Mouse (Mus musculus) hindbrain, embryonic 15.5 days (tissue): ENCODE data around the gene Sdk1. TPM values are rescaled to one million over a fixed set of nuclear protein-coding genes. Genes with fewer than 3 reads are reported as not detected.

ENCODE experiments used
- ATAC-seq: fragments of 200-750 bp; cut with Nextera tagmentation; 2 replicates; pipeline ENCODE4 v1.8.0; 2017; ENCODE audit warnings: low read depth, moderate number of reproducible peaks, moderate TSS enrichment; ENCODE audit not compliant: low FRiP score
- H3K27ac ChIP-seq: fragments of 300-500 bp; sonication (generic); replicated peaks from 2 replicates; pipeline ENCODE4 v1.5.1; 2015; ENCODE audit warnings: mild to moderate bottlenecking, inconsistent platforms
- H3K27me3 ChIP-seq: fragments of 300-500 bp; sonication (generic); 2 replicates; pipeline ENCODE4 v1.6.1; 2015; ENCODE audit warnings: control low read depth, inconsistent platforms
- H3K36me3 ChIP-seq: fragments of 300-500 bp; sonication (generic); 2 replicates; pipeline ENCODE4 v1.6.1; 2015; ENCODE audit warnings: control low read depth, inconsistent platforms
- H3K4me1 ChIP-seq: fragments of 300-500 bp; sonication (generic); replicated peaks from 2 replicates; pipeline ENCODE4 v1.6.1; 2015; ENCODE audit warnings: control low read depth, inconsistent platforms
- H3K4me2 ChIP-seq: fragments of 300-500 bp; sonication (generic); 2 replicates; pipeline ENCODE4 v1.6.1; 2015; ENCODE audit warnings: moderate library complexity, mild to moderate bottlenecking, inconsistent platforms
- H3K4me3 ChIP-seq: fragments of 300-500 bp; sonication (generic); 2 replicates; pipeline ENCODE4 v1.5.1; 2015; ENCODE audit warnings: mild to moderate bottlenecking, inconsistent platforms
- H3K9ac ChIP-seq: fragments of 300-500 bp; sonication (generic); 2 replicates; pipeline ENCODE4 v1.6.1; 2015; ENCODE audit warnings: inconsistent platforms
- H3K9me3 ChIP-seq: fragments of 300-500 bp; sonication (generic); 2 replicates; pipeline ENCODE4 v1.6.1; 2016; ENCODE audit warnings: control low read depth, inconsistent platforms
- WGBS: fragments of 180-500 bp; shearing (Covaris S2); methylation state at CpG from one replicate; pipeline ENCODE4 v1.1.7; 2015; 5-methylcytosine and 5-hydroxymethylcytosine counted together
- polyA plus RNA-seq: library from polyadenylated mRNA; unstranded; fragments of >200 nt; fragmentation: Nextera tagmentation; extraction: Ambion mirVana; gene quantifications from 2 replicates; pipeline ENCODE4 v1.2.1, GENCODE M21; 2015

The Sdk1 gene
- polyA plus RNA-seq, 1 experiment from 2014 or later: 2.5 TPM

GRCm38 (mm10) chr5:142071322-142071721 is 830.0 kb downstream of the Sdk1 start:
- Histone ChIP-seq H3K4me1 (peaks cover 17% of the 10 kb centered on the region), H3K4me2 (no peak overlapping the region), H3K9ac (no peak overlapping the region), H3K36me3 (no peaks in the 10 kb centered on the region), H3K27ac (no peak overlapping the region), H3K4me3 (no peak overlapping the region), H3K27me3 (no peaks in the 10 kb centered on the region), H3K9me3 (no peaks in the 10 kb centered on the region)
- 94% methylated on average over 3 of the region's 3 CpGs for WGBS
- ATAC-seq: no peak

- H3K4me3 ChIP-seq: no peak overlapping the region
- no peak for ATAC-seq
- 88% methylated on average over 3 of the region's 3 CpGs for WGBS
Observed at GRCm38 (mm10) chr5:142073901-142074300, 832.6 kb downstream of the Sdk1 start.

GRCm38 (mm10) chr5:142074561-142075500 is 833.5 kb downstream of the Sdk1 start:
- WGBS: 45% methylated on average over 13 of the region's 13 CpGs
- Histone ChIP-seq H3K36me3 (no peaks in the 10 kb centered on the region), H3K4me1 (peaks cover 17% of the 10 kb centered on the region), H3K4me3 (no peak overlapping the region), H3K4me2 (no peak overlapping the region), H3K9me3 (no peaks in the 10 kb centered on the region), H3K27ac (peak overlapping the region; percentile 16), H3K27me3 (no peaks in the 10 kb centered on the region), H3K9ac (no peak overlapping the region)
- ATAC-seq: peak; percentile 66; the same call in 1 of the 2 replicates

More at GRCm38 (mm10) chr5:142073901-142074300, 832.6 kb downstream of the Sdk1 start:
- no peak overlapping the region; the same call in 1 of the 2 replicates for H3K27ac ChIP-seq
- no peaks in the 10 kb centered on the region for H3K27me3 ChIP-seq
- no peak overlapping the region for H3K4me2 ChIP-seq
- no peaks in the 10 kb centered on the region for H3K36me3 ChIP-seq
- peaks cover 17% of the 10 kb centered on the region for H3K4me1 ChIP-seq
- no peaks in the 10 kb centered on the region for H3K9me3 ChIP-seq
- H3K9ac ChIP-seq: no peak overlapping the region

- Histone ChIP-seq H3K9me3 (no peaks in the 10 kb centered on the region), H3K9ac (no peak overlapping the region), H3K4me3 (no peak overlapping the region), H3K4me2 (no peak overlapping the region), H3K4me1 (0 out of 2 replicates have a peak, but pooled peaks cover 2% of the 10 kb centered on the region), H3K27me3 (no peaks in the 10 kb centered on the region), H3K36me3 (no peaks in the 10 kb centered on the region), H3K27ac (no peak overlapping the region)
- ATAC-seq: no peak
- 97% methylated on average over 3 of the region's 3 CpGs for WGBS
Observed at GRCm38 (mm10) chr5:142080661-142081060, 839.4 kb downstream of the Sdk1 start.

- 94% methylated on average over 3 of the region's 3 CpGs for WGBS
- ATAC-seq: no peak
- H3K27me3 ChIP-seq: no peaks in the 10 kb centered on the region
- no peaks in the 10 kb centered on the region for H3K4me1 ChIP-seq
- no peak overlapping the region for H3K4me2 ChIP-seq
- H3K9ac ChIP-seq: no peak overlapping the region
- H3K4me3 ChIP-seq: no peak overlapping the region
- H3K36me3 ChIP-seq: no peaks in the 10 kb centered on the region
- H3K27ac ChIP-seq: no peak overlapping the region
- H3K9me3 ChIP-seq: no peaks in the 10 kb centered on the region
Observed at GRCm38 (mm10) chr5:142081076-142081475, 839.8 kb downstream of the Sdk1 start.

- Histone ChIP-seq H3K27ac (no peak overlapping the region), H3K4me3 (no peak overlapping the region), H3K4me2 (no peak overlapping the region), H3K9me3 (no peaks in the 10 kb centered on the region), H3K4me1 (peaks cover 4% of the 10 kb centered on the region; the same call in 1 of the 2 replicates), H3K27me3 (no peaks in the 10 kb centered on the region), H3K36me3 (no peaks in the 10 kb centered on the region), H3K9ac (no peak overlapping the region)
- WGBS: 75% methylated on average over 11 of the region's 11 CpGs
- peak; percentile 80 for ATAC-seq
Observed at GRCm38 (mm10) chr5:142096377-142096841, 855.1 kb downstream of the Sdk1 start.

GRCm38 (mm10) chr5:142100176-142100575 is 858.9 kb downstream of the Sdk1 start:
- Histone ChIP-seq H3K36me3 (no peaks in the 10 kb centered on the region), H3K27me3 (no peaks in the 10 kb centered on the region), H3K4me1 (peaks cover 4% of the 10 kb centered on the region; the same call in 1 of the 2 replicates), H3K4me2 (no peak overlapping the region), H3K27ac (0 out of 2 replicates have a peak overlapping the region, but pooled peaks have one; percentile 14), H3K9me3 (no peaks in the 10 kb centered on the region), H3K4me3 (no peak overlapping the region), H3K9ac (no peak overlapping the region)
- no peak; the same call in 1 of the 2 replicates for ATAC-seq
- WGBS: 33% methylated on average over 7 of the region's 7 CpGs

- Histone ChIP-seq H3K4me1 (peaks cover 8% of the 10 kb centered on the region), H3K9me3 (no peaks in the 10 kb centered on the region), H3K27me3 (no peaks in the 10 kb centered on the region), H3K36me3 (no peaks in the 10 kb centered on the region), H3K9ac (no peak overlapping the region), H3K27ac (peak overlapping the region; percentile 25; the same call in 1 of the 2 replicates), H3K4me3 (no peak overlapping the region), H3K4me2 (no peak overlapping the region)
- WGBS: 53% methylated on average over 11 of the region's 11 CpGs
- no peak for ATAC-seq
Observed at GRCm38 (mm10) chr5:142107434-142107833, 866.1 kb downstream of the Sdk1 start.

- Histone ChIP-seq H3K9me3 (no peaks in the 10 kb centered on the region), H3K4me1 (peaks cover 22% of the 10 kb centered on the region), H3K27ac (no peak overlapping the region), H3K4me3 (no peak overlapping the region), H3K36me3 (no peaks in the 10 kb centered on the region), H3K27me3 (no peaks in the 10 kb centered on the region), H3K9ac (no peak overlapping the region), H3K4me2 (no peak overlapping the region)
- ATAC-seq: no peak
- 88% methylated on average over 6 of the region's 6 CpGs for WGBS
Observed at GRCm38 (mm10) chr5:142111989-142112388, 870.7 kb downstream of the Sdk1 start.

- Histone ChIP-seq H3K9me3 (no peaks in the 10 kb centered on the region), H3K4me3 (no peak overlapping the region), H3K9ac (0 out of 2 replicates have a peak overlapping the region, but pooled peaks have one; percentile 25), H3K4me2 (no peak overlapping the region), H3K36me3 (no peaks in the 10 kb centered on the region), H3K27ac (peak overlapping the region; percentile 25; the same call in 1 of the 2 replicates), H3K27me3 (no peaks in the 10 kb centered on the region), H3K4me1 (peaks cover 14% of the 10 kb centered on the region)
- ATAC-seq: peak; percentile 71; the same call in 1 of the 2 replicates
- WGBS: 15% methylated on average over 18 of the region's 18 CpGs
Observed at GRCm38 (mm10) chr5:142113210-142114175, 872.2 kb downstream of the Sdk1 start.

GRCm38 (mm10) chr5:142127779-142128178 is 886.5 kb downstream of the Sdk1 start:
- Histone ChIP-seq H3K27ac (no peak overlapping the region), H3K4me2 (no peak overlapping the region), H3K9ac (no peak overlapping the region), H3K9me3 (no peaks in the 10 kb centered on the region), H3K27me3 (0 out of 2 replicates have a peak, but pooled peaks cover 4% of the 10 kb centered on the region), H3K4me1 (no peaks in the 10 kb centered on the region), H3K36me3 (no peaks in the 10 kb centered on the region), H3K4me3 (no peak overlapping the region)
- 58% methylated on average over 4 of the region's 4 CpGs for WGBS
- ATAC-seq: no peak
